In the genomic region with DNA sequence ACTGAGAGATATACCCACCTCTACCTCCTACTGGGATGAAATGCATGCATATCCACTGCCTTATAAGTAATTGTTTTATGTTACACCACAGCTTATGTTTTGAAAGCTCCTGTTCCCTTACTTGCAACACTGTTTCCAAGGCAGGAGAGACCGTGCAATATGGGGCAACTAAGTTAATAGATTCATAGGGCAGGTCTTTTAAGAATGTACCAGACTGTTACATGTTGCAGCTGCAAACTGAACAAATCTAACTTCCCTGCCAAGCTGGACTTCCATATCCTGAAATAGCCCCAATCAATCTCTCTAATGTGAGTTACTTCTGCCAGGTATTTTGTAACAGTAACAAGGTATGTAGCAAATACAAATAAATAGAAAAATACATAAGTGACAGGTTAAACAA, we compare ENCODE assay signal across 25 mouse cellular contexts.
"Had no signal": no experiment of that assay in that cellular context is flagged by ENCODE, and none has a peak within 500 bp of the region (broad histone marks: within the 10 kb centered on the region; RNA-seq: fewer than 3 reads in every experiment).

No protein-coding gene starts in this region.

- H3K9me3 ChIP-seq: heart, embryonic 12.5 days; hindbrain, embryonic 10.5 days; hindbrain, embryonic 12.5 days; intestine, embryonic 15.5 days; kidney, embryonic 15.5 days; limb, embryonic 13.5 days; limb, embryonic 15.5 days; liver, embryonic 13.5 days had no signal

- H3K36me3 ChIP-seq: heart, embryonic 12.5 days; hindbrain, embryonic 10.5 days; hindbrain, embryonic 12.5 days; intestine, embryonic 15.5 days; kidney, embryonic 15.5 days; limb, embryonic 13.5 days; limb, embryonic 15.5 days; liver, embryonic 13.5 days had no signal

- H3K4me3 ChIP-seq: heart, adult 2 months; heart, embryonic 12.5 days; hindbrain, embryonic 10.5 days; hindbrain, embryonic 12.5 days; intestine, embryonic 15.5 days; kidney, embryonic 15.5 days; limb, embryonic 13.5 days; limb, embryonic 15.5 days; liver, embryonic 13.5 days had no signal

- H3K27ac ChIP-seq: heart, adult 2 months; hindbrain, embryonic 10.5 days; hindbrain, embryonic 12.5 days; hindbrain, embryonic 14.5 days; intestine, embryonic 15.5 days; kidney, embryonic 15.5 days; kidney, postnatal 0 days; limb, embryonic 13.5 days; limb, embryonic 15.5 days; liver, embryonic 13.5 days had no signal

- H3K27me3 ChIP-seq: heart, embryonic 12.5 days; hindbrain, embryonic 12.5 days; intestine, embryonic 15.5 days; kidney, embryonic 15.5 days; limb, embryonic 13.5 days; limb, embryonic 15.5 days; liver, embryonic 13.5 days had no signal

- DNase-seq: gastrocnemius, postnatal 14 days; gastrocnemius, postnatal 36 days; heart, adult 2 months; heart, postnatal 10 days; heart, postnatal 4 days; kidney, adult 18-20 months; kidney, adult 8-10 months; kidney, postnatal 14 days; kidney, postnatal 36 days; layer of hippocampus, adult 9-11 months; layer of hippocampus, postnatal 36 days; left cerebral cortex, postnatal 4 days; liver, embryonic 13.5 days had no signal

- ATAC-seq: hindbrain, embryonic 16.5 days; inflammation-experienced regulatory T-cells, adult 6 months; intestine, embryonic 15.5 days; intestine, postnatal 0 days had no signal

- H3K4me2 ChIP-seq: heart, embryonic 12.5 days; hindbrain, embryonic 12.5 days; hindbrain, embryonic 14.5 days; intestine, embryonic 15.5 days; kidney, embryonic 15.5 days; limb, embryonic 13.5 days; limb, embryonic 15.5 days; liver, embryonic 13.5 days had no signal

- H3K4me1 ChIP-seq: heart, embryonic 12.5 days; hindbrain, embryonic 10.5 days; hindbrain, embryonic 12.5 days; intestine, embryonic 15.5 days; kidney, embryonic 15.5 days; limb, embryonic 13.5 days; limb, embryonic 15.5 days; liver, embryonic 13.5 days had no signal

- H3K9ac ChIP-seq: heart, embryonic 12.5 days; hindbrain, embryonic 12.5 days; hindbrain, embryonic 14.5 days; intestine, embryonic 15.5 days; kidney, embryonic 15.5 days; limb, embryonic 13.5 days; limb, embryonic 15.5 days; liver, embryonic 13.5 days had no signal
